Mouse (Mus musculus) layer of hippocampus, adult 18-20 months (tissue): Measurements from ENCODE around the gene Inip. TPM values are rescaled to one million over a fixed set of nuclear protein-coding genes. Genes with fewer than 3 reads are reported as not detected.

Source experiments
- DNase-seq, 2 experiments: peaks; one replicate each; pipeline ENCODE4 v3.0.0; 2022; ENCODE audit warnings: low spot score in 2 of 2
- total RNA-seq, 2 experiments: library from RNA; stranded (reverse); gene quantifications; 2 replicates each; pipeline ENCODE4 v1.2.3; 2021

Inip gene
- total RNA-seq, 2 experiments from 2014 or later, result 25.0 TPM

GRCm38 (mm10) chr4:59777828-59778227 is 23.6 kb downstream of the Inip start:
- DNase-seq, result no peak

DNA sequence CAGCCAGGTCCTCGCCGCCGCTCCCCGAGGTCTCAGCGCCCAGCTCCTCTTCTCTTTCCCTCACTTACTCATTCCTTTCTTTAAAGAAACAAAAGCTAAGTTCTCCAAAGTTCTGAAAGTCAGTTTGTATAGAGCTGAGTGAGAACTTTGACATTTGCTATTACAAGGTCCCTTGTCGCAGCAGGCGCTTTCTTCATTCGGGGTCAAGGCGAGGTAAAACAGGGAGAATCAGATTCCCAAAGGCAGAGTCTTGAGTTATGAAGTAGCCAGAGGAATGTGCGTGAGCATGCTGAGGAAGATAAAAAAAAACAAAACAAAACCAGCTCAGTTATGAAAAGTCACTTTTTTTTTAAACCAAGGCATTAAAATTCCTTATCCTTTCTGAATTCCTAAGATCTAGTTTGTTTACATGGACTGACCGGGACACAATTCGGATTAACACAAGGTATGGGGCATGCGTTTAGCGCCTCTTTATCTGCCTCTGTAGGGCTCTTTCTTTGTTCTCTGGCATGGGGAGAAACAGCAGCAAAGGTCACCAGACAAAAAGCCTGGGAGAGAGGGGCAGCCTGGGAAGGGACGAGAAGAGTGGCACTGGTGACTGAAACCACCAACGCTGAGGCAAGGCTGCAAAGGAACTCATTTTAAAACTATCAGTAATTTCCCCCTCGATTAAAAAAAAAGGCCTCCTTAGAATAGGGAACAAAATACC is 29.1 kb downstream of the Inip start:
- DNase-seq, result no peak

DNA sequence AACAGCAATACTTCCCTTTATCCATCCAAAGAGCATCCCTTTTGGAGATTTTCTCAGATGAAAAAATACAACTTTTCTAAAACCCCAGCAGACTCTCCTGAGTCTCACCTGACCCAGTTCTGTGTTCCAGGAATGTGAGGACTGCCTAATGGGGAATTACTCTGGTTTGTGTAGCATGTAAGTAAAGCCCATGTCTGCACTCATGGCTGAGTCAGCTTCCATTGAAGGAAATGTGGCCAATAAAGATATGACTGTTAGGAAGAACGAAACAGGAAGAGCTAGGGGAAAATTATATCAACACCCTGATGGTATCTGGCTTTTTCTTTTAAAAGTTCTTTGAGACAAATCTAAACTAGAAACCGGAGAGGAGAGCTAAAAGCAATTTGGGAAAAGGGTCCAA is 33.7 kb downstream of the Inip start:
- no peak for DNase-seq

DNA sequence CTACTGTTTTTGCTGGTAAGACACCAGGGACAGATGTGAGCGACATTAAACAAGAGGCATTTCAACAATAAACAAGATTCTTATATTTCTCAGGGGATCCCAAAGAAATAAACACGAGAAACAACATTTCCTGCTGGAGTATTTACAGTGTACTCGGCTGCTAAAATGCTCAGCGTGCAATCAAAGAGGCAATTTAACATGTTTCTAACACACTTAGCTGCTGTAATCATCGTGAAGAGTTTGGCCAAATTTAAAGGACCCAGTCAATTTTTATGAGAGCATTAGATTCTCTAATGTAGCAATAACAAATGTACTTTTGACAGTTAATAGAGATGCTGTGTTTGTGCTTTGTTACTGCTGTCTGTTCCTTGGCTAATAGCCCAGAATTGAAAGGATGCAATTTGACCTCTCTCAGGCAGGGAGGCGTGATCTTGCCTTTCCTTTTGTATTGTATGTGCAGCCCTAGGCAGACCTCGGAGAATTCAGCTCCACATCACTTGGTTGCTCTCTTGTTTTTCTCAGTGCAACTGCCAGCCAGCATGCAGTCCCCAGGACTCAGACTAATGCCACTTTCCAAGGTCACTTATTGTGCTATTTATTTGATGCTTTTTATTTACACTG is 35.9 kb downstream of the Inip start:
- no peak for DNase-seq

DNA sequence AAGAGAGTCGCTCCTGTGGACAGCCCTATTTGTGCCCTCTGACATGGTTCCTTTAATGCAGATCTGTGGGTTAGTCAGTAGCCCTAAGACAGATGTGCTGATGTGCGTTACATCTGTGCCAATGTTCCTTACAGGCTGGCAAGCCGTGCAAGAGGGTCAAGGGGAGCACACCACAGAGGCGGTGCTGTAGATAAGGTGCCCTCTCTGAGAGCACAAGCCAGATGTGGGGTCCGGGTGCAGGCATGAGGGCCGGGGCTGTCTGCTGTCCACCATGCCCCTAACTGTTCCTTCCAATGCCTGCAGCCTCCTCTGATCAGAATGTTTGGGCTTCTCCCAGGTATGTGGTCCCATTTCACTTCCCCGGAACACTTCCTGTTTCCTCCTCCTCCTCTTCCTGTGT is 36.4 kb downstream of the Inip start:
- no peak for DNase-seq

DNA sequence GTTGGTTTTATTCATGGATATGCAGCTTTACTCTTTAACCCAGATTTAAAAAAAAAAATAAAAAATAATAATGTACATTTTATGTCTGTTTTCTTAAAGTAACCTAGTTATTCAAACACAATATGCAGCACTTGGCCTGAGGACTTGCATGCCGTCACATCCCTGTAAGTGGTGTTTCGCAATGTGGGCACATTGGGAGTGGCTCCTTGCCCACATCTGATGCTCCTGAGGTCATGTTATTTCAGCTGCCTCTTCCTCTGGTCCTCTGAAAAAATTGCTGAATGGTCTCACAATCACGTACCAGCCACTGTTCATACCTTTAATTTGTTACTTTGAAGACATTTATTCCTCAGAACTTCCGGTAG is 40.0 kb downstream of the Inip start:
- no peak for DNase-seq

- no peak for DNase-seq
Measured at GRCm38 (mm10) chr4:59760636-59761364, 40.6 kb downstream of the Inip start.

DNA sequence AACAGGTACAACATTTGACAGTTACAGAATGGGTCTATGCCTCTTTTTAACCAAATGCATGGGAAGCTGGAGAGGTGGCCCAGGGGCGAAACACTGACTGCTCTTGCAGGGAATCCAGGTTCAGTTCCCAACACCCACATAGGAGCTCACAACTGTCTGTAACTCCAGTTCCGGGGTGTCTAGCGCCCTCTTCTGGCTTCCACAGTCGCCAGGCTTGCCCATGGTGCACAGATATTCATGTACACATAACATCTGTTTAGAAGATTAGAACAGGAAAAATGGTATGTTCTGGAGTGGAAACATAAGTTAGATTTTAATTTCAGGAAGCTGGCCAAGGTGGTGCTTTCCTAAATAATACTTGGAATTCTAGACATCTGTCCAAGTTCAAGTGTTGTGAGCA is 41.4 kb downstream of the Inip start:
- no peak for DNase-seq

- DNase-seq, result no peak
Measured at GRCm38 (mm10) chr4:59757452-59758435, 43.6 kb downstream of the Inip start.

DNA sequence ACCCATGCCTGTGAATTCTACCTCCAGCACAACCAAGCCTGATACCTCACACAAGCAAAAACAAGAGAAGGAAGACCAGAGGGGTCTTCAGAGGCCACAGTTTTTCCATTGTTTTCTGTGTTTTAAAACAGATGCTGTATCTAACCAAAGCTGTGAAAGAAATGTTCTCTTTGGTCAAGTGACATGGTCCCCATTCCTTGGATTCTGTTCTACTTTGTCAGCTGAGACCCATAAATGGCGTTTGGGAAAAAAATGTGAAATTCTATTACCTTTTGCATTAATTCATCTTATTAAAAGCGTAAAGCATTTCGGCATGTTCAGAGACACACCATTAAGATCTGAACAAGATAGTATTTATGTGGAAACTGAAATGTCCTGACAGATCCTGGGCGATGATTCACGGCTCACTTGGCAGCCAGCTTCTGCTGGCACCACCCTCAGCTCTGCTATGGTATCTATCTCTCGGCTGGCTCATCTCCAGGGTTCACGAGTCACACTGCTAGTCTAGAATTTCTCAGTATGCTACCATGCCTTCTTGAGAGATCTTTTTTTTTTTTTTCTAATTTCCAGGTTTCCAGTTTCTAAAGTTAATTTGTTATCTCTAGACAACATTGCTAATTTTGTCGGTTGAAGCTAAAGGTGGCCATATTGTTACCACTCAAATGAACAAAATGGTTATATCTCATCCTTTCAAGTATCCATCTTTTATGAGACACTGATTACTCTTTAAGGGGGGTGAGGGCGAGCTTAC is 44.9 kb downstream of the Inip start:
- peak; percentile 69 to 91 for DNase-seq

- DNase-seq, result no peak
Measured at GRCm38 (mm10) chr4:59753491-59754140, 47.8 kb downstream of the Inip start.

DNA sequence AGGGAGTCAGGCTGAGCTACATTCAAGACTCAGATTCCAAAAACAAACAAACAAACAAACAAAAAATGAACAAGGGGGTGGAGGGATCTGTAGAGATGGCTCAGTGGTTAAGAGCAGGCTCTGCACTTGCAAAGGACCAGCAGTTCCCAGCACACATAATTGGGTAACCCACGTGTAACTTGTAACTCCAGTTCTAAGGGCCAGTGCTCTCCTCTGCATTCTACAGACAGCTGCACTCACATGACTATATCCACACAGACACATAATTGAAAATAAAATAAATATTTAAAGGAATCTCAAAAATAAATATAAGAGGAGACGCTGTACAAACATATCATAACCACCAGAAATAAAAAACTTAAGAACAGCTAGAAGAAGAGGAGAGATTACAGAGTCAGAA is 61.5 kb downstream of the Inip start:
- DNase-seq, result no peak

DNA sequence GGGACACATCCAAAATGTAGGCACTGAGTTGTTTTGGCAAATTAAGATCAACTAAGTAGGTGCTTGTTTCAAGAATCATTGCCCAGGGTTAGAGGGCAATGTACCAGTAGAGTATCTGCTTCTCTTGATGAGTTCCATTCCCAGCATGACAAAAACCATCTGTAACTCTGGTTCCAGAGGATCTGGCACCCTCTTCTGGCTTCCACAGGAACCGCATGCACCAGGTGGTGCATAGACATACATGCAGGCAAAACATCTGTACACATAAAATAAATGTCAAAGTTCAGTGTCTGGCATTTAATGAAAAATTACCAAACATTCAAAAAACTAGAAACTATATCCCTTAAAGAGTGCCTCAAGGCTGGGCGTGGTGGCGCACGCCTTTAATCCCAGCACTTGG is 62.1 kb downstream of the Inip start:
- no peak for DNase-seq

GRCm38 (mm10) chr4:59731544-59731943 is 69.8 kb downstream of the Inip start:
- DNase-seq, result no peak

DNA sequence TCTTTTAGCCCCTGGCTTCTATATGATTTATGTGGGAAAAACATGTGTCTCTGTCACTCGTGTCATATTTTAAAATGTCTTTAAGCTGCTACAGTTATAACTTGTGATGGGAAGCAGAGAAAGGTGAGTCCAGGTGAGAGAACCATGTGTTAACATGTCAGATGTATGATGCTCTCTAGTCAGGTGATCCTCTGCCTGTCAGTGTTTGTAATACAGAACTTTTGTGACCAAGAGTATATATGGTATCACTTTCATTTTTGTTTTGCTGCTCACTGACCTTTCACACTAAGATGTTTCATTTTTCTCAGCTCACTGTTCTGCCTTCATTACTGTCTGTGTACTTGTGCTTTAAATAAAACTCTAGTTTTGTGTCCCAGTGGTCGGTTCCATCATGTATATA is 72.5 kb downstream of the Inip start:
- DNase-seq, result no peak

DNA sequence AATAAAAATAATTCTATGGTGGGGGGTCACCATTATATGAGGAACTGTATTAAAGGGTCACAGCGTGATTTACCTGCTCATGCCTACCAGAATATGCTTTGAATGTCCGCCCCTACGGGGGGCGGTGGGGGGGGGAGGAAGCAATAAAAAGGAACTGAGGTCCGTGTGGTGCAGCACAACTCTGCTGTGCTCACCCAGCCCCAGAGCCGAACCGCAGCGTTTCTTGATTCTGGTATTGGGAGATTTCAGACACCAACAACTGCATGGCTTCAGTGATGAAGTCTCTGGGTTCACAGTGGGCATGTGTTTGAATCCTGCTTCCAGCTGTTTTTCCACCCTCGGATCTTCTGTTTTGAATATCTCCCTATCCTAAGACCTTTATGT is 73.5 kb downstream of the Inip start:
- no peak for DNase-seq

GRCm38 (mm10) chr4:59727187-59727877 is 74.1 kb downstream of the Inip start:
- DNase-seq, result no peak

- DNase-seq, result no peak
Measured at GRCm38 (mm10) chr4:59726501-59726900, 74.9 kb downstream of the Inip start.

GRCm38 (mm10) chr4:59725579-59725978 is 75.8 kb downstream of the Inip start:
- DNase-seq, result no peak

DNA sequence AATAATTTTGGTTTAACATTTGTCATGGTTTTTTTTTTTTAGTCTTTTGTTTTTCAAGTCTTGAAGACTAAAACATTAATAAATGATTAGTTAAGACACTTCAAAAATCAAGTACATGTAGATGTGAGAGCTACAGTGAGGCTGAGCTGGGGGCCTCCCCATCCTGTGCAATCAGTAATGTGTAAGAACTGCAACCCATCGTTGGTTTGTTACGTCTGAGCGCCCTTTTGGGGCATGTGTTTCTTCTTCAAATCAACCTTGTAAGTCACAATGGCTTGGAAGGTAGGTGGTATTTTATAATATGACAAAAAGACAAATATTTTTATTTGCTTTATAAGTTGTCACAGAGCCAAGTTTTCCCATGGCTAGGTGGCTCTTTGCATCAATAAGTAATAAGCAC is 79.6 kb downstream of the Inip start:
- DNase-seq, result no peak
